Mouse (Mus musculus): ENCODE measurements around the gene Rsph10b.
A peak's percentile ranks its signal among the peaks of the same experiment; 100 is the strongest.

Rsph10b gene

DNA sequence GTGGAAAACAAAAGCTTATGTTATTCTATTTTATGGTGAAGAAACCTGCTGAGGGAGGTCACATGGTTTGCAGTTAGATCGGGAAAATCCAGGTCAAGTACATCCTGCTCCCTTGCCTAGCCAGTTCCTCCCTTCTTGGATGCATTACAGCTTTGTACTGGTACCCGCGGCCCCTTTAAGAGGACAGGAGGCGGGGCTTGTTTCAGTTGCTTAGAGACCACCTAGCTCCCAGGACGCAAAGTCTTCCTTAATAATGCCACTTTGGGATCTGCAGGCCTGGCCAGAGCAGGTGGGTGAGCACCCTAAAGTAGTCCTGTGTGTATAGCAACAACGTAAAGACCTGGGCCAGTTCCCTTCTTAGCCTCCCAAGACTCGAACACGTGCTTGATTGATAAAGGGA, at the start of gene Rsph10b:
Gene Rsph10b, plus strand, starts transcription at position 205 of the 400 bp plus-strand sequence.
- DNase-seq (ENCODE audit: low read depth in 1 of 2, low spot score in 2 of 2) = no peak

DNA sequence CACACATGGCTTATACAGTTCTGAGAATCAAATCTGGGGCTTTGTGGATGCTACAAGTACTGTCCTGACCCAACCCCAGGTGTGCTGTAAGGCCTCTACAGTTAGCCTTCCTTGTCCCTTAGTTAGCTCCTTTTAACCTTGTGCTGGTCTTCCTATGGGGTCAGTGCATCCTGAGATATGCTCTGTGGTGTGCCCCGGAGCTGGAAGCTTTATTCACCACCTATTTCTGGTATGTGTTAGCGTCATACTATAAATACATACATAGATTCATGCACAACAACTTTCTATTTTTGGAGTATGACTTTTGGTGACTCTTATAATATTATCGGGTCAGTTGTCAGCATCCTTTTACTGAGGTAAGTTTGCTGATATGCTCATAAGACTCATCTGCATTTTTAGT, 47.6 kb upstream of the Rsph10b start:
- no peak for DNase-seq (ENCODE audit: low read depth in 1 of 2, low spot score in 2 of 2)

DNA sequence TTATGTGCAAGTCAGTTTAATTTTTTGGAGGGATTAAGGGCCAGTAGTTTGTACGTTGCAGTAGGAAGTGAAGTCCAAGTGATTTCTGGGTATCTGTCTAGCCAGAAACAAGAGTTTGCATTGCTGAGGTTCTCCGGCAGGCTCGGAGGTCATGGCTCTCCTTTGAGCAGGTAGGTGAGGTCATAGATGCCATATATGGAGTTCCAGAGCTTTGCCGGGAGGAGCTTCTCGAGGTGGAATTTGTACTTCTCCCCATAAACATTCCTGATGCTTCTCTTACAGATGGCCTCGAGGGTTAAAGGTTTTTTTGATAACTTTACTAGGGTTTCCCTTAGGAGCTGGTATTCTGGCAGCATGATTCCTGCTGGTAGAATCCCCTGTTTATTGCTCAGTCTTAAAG, 42.1 kb upstream of the Rsph10b start:
- DNase-seq (ENCODE audit: low read depth in 1 of 2, low spot score in 2 of 2) = no peak

DNA sequence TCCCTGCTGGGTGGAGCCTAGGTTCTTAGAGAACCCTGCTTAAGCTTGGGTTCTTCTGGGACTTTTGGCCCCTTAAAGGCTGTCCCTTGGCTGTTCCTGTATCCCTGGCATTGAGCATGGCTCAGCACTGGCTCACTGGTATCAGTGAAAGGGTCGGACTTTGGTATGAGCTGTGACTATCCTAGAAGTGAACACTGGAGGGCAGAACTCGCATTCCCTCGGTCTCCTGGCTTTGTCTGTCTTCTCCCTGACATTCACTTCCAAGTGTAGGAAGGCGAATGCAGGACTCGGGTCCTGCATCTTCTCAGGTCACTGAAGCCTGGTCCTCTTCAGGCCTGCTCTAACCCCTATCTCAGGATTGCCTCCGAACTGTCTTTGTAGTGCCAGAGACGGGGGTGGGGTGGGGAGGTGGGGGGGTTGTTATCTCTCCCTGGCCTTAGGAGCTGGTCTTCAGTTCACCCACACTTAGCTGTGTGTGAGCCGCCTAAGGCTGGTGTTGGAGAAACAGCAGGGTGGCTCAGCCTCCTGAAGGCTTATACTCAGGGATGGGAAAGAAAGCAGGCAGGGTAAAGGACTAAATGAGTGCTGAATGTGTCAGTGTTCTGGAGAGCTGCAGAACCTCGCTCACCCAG, 40.5 kb upstream of the Rsph10b start:
- no peak for DNase-seq (ENCODE audit: low read depth in 1 of 2, low spot score in 2 of 2)

DNA sequence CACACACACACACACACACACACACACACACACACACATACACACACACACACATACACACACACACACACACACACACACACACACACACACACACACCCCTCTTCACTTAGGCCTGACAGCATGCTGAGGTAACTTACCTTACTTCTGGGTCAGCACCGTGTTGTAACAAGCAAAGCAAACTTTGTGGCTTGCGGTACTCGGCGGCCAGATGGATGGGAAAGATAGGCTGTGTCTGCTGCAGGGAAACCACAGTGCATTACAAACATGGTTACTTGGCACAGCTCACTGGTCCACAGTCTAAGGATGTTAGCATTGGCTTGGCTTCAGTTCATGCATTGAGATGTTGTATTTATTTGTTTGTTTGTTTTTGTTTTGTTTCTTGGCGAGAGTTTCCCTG, 39.4 kb upstream of the Rsph10b start:
- DNase-seq (ENCODE audit: low read depth in 1 of 2, low spot score in 2 of 2) = no peak

DNA sequence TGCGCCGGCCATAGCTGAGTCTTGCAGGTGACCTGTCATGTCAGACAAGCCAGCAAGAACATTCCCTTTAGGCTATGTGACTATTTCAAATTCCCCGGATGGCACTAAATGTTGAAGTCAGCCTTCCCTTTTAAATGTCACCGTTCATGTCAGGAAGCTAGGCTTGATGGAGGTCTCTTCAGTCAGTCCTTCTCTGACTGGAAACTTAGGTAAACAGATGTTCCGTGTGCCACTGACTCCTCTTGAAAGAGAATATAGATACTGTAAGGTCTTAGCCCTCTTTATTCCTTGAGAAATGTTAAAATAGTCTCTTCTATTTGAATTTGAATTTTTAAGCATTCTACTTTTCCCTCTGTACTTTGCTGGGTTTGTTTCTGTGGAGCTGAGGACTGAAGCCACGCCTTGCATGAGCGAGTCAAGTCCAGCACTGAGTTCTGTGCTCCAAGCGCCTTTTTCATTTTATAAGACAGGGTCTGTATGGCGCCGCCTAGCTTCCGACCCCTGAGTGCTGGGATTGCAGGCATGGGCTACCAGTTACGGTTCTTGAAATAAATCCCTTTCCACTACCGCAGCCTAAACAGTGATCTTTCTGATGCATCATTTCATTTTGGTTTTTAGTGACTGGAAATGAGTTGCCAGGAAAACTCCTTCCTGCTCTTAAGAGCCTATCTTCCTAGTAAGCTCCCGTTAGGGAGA, 35.1 kb upstream of the Rsph10b start, which contains the start of gene Ankrd61:
Gene Ankrd61, minus strand, starts transcription at position 51 of the 696 bp plus-strand sequence.
- no peak for DNase-seq (ENCODE audit: low read depth in 1 of 2, low spot score in 2 of 2)

DNA sequence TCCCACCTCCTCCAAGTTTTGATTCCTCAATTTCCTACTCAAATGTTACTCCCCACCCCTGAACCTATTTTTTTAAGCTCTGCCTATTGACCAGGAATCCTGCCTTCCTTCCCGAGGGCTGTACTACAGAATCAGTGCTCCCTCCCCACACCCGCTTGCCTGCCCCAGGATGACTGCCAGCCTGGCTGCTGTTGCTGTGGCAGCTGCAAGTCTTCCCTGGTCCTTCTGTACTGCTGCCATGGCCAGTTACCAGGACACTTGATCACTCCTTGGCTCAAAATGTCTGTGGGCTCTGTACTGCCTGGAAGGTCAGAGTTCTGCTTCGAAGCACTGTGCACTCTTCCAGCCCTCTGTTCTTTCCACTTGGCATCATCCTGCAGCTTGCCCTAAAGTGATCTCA, 30.7 kb upstream of the Rsph10b start:
- DNase-seq (ENCODE audit: low read depth in 1 of 2, low spot score in 2 of 2) = no peak

DNA sequence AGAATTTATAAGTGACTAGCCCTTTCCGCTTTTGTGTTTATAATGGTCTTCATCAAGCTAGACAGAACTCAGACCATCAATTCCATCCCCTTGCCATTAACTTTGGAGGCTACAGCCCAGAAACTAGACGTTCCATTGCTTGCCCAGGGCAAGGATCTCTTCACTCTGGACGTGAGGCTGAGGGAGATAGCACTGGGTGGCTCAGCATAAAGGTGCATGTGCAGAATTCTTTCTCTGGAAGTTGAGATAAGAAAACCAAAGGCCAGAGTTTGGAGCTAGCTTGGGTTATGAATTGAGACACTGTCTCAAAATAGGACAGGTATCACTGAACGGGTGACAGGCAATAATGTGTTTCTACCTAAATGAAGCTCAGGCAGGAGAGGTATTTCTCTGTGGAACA, 29.0 kb upstream of the Rsph10b start:
- no peak for DNase-seq (ENCODE audit: low read depth in 1 of 2, low spot score in 2 of 2)

DNA sequence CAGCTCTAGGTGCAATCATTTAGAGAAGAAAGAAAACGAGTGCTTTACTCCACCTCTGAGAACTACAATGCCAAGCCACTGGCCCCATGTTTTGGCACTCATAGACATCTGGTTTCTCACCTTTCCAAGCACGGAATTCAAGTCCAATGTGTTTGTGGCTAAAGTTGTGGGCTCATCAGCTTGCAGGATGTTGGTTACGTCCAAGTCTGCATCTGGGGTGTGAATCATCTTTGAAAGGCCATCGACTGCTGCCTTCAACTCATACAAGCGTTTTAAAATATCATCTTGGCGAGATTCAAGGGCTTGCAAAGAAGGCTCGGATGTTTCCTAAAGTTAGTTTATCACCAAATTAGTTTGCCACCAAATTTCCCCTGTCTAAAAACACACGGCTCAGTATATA, 26.4 kb upstream of the Rsph10b start:
- DNase-seq (ENCODE audit: low read depth in 1 of 2, low spot score in 2 of 2) = no peak

DNA sequence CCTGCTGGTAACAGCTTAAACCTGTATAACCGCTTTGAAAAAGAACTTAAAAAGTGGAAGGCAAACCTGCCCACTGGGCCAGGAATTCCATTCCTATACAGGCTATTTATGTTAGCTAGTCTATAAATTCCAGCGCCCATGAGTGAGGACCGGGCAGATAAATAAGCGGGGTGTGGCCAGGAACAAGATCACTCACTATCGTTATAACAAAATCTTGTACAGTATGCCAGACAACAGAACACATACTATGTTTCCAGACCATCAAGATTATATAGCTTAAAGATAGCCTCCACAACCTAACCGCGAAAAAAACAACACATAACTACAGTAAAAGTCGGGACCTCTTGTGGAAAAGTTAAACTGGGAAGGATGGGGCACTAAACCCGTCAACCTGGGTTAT, 23.9 kb upstream of the Rsph10b start:
- no peak for DNase-seq (ENCODE audit: low read depth in 1 of 2, low spot score in 2 of 2)

DNA sequence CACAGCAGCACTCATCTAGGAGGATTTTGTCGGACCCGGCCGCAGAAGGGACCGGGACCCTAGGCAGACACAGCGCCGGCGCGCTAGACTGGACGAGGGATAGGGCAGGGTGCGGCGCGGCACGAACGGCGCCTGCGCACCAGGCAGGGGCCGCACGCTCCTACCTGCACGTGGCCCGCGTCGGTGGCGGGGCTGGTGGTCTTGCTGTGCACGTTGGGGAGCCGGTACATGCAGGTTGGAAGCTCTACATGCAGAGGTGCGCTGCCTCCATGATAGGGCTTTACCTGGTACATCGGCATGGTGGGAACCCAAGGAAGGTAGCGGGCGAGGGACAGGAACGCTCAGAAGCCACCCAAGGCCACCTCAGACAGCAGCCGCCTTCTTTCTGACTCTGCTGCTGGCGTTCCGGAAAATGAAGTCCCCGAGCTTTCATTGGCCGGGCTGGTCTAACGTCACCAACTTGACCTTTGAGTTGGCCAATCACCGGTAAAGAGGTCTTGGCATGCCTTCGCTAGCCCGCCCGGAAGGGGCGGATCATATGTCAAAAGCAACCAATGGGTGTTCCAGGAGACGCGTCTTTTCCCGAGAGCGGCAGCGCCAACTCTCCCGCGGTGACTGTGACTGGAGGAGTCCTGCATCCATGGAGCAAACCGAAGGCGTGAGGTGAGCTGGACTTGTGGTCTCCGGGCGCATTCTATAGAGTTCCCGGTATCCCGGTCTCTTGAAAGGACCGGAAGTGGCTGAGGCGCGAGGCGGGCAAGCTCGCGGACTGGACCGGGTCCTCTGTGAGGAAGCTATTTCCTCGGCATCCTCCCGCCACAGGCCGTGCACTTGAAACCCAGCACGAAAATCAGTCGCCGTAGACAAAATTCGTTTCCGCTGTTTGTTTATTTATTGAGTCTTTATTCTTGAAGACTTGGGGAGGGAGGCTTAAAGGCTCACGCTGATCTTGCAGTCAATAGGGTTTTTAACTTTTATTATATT, 23.1 kb upstream of the Rsph10b start, which contains the start of the genes Aimp2 and Pms2:
Gene Aimp2, minus strand, starts transcription at position 431 of the 984 bp plus-strand sequence.
Gene Pms2, plus strand, starts transcription at position 548 of the 984 bp plus-strand sequence.
- peak; percentile 87 to 90 for DNase-seq (ENCODE audit: low read depth in 1 of 2, low spot score in 2 of 2)

DNA sequence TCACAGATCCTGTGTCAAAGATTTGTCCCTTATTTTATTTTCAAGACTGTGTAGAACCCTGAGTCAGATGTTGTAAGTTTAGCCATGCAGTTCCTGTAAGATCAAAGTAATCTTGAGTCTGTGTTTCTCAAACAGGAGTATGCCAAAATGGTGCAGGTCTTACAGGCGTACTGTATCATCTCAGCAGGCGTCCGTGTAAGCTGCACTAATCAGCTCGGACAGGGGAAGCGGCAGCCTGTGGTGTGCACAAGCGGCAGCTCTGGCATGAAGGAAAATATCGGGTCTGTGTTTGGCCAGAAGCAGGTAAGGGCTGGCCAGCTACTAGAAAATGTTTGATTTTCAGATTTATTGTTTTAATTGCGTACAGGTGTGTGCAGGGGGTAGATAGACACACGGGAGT, 16.6 kb upstream of the Rsph10b start:
- no peak for DNase-seq (ENCODE audit: low read depth in 1 of 2, low spot score in 2 of 2)

DNA sequence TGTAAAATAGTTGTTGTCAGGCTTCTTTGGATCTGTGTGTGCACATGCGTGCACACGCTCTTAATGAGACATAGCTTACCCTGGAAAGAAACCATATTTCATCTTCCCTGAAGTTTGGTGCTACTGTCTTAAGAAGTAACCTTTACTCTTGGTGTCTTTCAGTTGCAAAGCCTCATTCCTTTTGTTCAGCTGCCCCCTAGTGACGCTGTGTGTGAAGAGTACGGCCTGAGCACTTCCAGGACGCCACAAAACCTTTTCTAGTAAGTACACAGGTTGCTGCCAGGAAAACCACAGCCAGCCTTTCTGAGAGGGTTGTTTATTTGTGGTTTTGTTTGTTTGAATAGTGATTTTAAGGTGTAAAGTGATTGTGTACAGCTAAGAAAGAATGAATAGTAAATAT, 15.4 kb upstream of the Rsph10b start:
- no peak for DNase-seq (ENCODE audit: low read depth in 1 of 2, low spot score in 2 of 2)

DNA sequence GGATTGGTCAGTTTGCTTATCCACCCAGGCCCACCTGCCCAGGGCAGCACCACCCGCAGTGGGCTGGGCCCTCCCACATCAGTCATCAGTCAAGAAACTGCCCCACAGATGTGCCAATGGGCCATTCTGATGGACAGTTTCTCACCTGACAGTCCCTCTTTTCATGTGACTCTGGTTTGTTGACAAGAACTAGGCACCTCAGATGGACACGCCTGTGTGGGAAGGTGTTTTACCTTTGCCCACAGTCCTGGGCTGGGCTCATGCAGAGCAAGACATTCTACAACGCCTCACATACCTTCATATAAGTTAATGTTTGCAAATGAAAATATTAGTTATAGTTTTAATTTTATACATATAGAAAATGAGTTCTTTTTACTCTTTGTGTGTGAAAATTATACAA, 14.7 kb upstream of the Rsph10b start:
- no peak for DNase-seq (ENCODE audit: low read depth in 1 of 2, low spot score in 2 of 2)

DNA sequence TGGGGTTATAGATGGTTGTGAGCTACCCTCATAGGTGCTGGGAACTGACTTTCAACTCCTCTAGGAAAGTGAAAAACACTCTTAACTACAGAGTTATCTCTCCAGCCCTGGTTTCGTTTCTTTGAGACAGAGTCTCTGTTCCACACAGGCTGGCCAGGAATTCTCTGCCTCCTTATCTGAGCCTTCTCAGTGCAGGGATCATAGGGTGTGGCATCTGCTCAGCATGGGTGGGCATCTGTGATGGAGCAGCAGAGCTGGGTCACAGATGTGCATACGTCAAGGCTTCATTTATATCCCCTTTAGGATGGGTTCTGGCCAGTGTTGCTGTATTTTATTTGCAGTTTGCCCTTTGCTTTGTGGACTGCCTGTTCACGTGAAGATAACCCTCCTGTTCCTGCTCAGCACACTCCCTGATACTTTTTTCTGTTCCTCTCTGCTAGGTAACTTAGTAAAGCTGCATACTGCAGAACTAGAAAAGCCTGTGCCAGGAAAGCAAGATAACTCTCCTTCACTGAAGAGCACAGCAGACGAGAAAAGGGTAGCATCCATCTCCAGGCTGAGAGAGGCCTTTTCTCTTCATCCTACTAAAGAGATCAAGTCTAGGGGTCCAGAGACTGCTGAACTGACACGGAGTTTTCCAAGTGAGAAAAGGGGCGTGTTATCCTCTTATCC, 7.9 kb upstream of the Rsph10b start:
- DNase-seq (ENCODE audit: low read depth in 1 of 2, low spot score in 2 of 2) = no peak

DNA sequence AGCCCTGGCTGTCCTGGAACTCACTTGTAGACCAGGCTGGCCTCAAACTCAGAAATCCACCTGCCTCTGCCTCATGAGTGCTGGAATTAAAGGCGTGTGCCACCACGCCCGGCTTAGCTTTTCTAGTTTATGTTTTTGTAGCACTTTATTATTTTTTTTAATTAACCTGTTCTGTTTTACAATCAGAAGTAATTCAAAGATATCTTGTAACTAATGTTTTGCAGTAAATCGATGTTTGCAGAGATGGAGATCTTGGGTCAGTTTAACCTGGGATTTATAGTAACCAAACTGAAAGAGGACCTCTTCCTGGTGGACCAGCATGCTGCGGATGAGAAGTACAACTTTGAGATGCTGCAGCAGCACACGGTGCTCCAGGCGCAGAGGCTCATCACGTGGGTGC, 5.0 kb upstream of the Rsph10b start, which contains the start of gene Gm42421:
Gene Gm42421, plus strand, starts transcription at position 301 of the 400 bp plus-strand sequence.
- no peak for DNase-seq (ENCODE audit: low read depth in 1 of 2, low spot score in 2 of 2)

DNA sequence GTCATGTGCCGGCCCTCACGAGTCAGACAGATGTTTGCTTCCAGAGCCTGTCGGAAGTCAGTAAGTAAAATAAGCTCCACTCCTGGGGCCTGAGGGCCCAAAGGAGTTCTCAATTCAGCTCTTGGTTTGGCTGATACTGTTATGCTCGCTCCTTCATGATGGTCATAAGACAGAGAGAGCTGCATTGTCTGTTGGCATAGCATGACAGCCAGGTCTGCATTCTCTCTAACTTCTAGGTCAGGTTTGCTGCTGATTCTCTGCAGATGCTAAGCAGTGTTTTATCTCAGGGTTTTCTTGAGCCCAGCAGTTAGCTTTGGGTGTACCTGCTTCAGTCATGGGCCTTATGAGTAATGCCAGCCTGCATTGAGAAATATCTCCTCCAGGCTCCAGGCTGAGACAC, 3.5 kb upstream of the Rsph10b start:
- no peak for DNase-seq (ENCODE audit: low read depth in 1 of 2, low spot score in 2 of 2)

DNA sequence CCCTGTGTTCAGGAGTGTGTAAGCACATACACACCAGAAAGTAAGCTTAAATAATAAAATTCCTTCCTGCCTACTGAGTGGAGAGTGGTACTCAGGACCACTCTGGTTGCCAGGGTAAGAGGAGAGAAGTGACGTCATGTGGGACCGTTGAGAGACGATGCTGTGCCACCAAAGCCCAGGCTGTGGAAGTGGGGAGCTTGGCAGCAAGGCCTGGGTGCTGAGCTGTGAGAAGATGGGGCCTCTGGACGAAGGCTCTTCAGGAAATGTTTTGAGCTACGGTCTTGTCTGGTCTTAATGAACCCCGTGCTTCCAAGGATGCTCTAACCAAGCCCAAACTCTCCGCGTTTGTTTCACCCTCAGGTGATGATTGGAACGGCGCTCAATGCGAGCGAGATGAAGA, 2.2 kb upstream of the Rsph10b start:
- no peak for DNase-seq (ENCODE audit: low read depth in 1 of 2, low spot score in 2 of 2)

DNA sequence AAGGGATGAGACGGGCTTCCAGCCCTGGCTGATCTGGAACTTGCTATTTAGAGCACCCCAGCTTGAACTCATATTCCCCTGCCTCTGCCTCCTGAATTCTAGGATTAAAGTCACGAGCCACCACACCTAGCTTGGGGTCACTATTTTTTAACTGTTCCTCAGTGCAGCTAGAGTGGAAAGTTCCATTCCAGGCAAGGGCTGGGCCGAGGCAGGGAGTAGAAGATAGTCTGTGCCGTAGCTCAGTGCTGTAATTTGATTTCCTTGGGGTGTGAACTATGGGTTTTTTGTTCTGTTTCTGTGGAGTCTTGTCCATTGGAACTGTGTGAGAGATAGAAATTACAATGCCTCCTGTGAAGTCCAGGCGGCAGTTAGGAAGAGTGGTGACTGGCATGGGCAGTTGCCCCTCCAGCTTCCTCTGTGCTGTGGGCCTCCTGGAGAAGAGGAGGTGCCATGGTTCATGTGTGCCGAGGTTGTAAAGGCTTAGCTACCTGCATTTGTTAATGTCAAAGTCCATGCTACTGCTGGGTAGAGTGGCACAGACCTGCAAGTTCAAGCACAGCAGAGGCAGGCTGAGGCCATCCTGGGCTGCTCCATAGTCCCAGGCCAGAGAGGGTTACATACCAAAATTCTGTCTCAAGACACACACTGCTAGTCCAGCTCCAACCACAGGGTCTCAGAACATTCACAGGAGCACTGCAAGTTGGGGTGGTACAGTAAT, 813 bp upstream of the Rsph10b start:
- DNase-seq (ENCODE audit: low read depth in 1 of 2, low spot score in 2 of 2) = no peak

DNA sequence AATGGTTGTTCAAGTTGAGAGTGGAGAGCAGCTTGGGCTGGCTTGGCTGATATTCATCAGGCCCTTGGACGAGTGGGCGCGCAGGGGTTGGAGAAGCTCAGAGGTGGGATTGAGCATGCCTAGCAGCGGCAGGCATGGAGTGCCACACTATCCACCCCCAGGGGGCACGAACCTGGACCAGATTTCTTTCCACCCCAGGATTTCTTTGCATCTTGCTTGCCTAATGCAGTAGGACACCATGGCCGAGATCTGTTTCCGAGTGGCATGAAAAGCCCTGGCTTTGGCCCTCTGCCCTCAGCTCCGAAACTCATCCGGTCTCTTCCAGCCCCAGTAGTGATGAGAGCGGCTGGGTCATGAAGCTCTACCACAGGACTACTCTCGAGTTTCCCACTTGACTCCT, 579 bp downstream of the Rsph10b start:
- DNase-seq (ENCODE audit: low read depth in 1 of 2, low spot score in 2 of 2) = no peak

All from monocyte, adult 2 months (primary cell).